Mouse (Mus musculus): ENCODE results near the gene Olfr1357.

DNA sequence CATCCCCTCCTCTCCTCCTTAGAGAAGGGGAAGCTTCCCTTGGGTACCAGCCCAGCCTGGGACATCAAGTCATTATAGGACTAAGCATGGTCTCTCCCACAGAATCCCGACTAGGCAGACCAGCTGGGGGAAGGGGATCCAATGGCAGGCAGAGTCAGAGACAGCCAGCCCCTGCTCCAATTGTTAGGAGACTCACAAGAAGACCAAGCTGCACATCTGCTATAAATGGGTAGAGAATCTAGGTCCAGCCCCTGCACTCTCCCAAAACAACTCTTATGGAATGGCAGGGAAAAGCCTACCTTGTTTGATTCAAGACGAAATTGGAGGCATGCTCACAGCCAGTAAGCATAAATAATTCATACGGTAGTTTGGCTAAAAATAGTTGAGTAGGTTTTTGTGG is 44.6 kb downstream of the Olfr1357 start:
- TF ChIP-seq CTCF (IDR thresholded peaks at IDR 0.05; ENCODE audit: borderline replicate concordance, insufficient read depth, low read depth, low read length) (no peak), POLR2A (IDR thresholded peaks at IDR 0.05; ENCODE audit: borderline replicate concordance, insufficient read depth, low read length) (no peak)

Data from cerebellum, adult 2 months (tissue).